Mouse (Mus musculus) small intestine, adult 2 months (tissue): ENCODE measurements around the gene Ppm1h.

ENCODE experiments used
- CTCF ChIP-seq: fragments of 200-500 bp; IDR thresholded peaks from 2 replicates; pipeline ENCODE4 v1.5.1; 2012; ENCODE audit warnings: low read depth, mild to moderate bottlenecking, control low read depth, inconsistent platforms, low read length, moderate library complexity, mixed read lengths; ENCODE audit not compliant: insufficient replicate concordance, insufficient read length; ENCODE audit errors: extremely low read depth
- POLR2A ChIP-seq: fragments of 200-500 bp; IDR thresholded peaks from 2 replicates; pipeline ENCODE4 v1.6.1; 2012; ENCODE audit warnings: low read depth, mild to moderate bottlenecking, control low read depth, inconsistent platforms, low read length, moderate library complexity

DNA sequence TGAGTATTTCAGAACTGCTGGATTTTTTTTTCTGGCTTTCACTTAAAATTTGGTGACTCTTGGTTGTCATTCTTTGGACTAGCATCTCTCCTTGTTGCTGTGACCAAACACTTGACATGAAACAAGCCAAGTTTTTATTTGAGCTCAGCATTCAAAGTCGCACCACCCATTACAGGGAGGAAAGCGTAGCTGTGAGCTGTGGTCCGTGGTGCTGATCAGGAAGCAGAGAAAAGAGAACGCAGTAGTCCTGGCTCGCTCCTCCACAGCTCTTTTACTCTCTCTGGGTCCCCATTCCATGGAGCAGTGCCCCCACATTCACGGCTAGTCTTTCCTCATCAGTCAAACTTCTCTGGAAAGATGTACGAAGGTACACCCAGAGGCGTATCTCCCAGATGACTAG is 87.4 kb downstream of the Ppm1h start:
- TF ChIP-seq CTCF: no peak
- no peak for TF ChIP-seq POLR2A
